Mouse (Mus musculus) heart, postnatal 0 days (tissue): Measurements from ENCODE around the gene Imp4.

Experiments
- CTCF ChIP-seq: IDR thresholded peaks from 2 replicates; pipeline ENCODE4 v1.5.1; 2016; ENCODE audit warnings: antibody characterized with exemption, control low read depth, low read depth
- EP300 ChIP-seq: IDR thresholded peaks from 2 replicates; pipeline ENCODE4 v1.6.1; 2016; ENCODE audit warnings: antibody characterized with exemption, low read depth

DNA sequence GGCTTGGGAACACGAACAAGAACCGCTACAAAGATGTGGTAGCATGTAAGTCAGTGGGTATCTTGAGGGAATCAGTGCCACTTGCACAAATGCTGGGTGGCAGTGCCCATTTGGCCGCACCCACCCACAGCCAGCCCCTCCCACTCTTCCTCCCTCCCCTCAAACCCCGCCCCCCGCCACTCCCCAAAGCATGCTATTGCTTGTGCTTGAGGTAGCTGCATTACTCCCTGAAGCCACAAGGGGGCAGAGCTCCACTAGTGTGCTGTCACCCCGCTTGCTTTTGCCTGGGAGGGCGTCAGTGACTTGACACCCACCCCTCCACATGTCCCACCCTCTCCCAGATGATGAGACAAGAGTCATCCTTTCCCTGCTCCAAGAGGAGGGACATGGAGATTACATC, 23.1 kb downstream of the Imp4 start:
- peak; percentile 68 for TF ChIP-seq CTCF
- TF ChIP-seq EP300 = no peak
